Mouse (Mus musculus): ENCODE data around the gene Asna1. TPM values are rescaled to one million over a fixed set of nuclear protein-coding genes. Genes with fewer than 3 reads are reported as not detected.

Gene Asna1
- total and polyA plus RNA-seq, 2 experiments, result 30.3 to 60.0 TPM

- Histone ChIP-seq H3K79me2 (ENCODE audit: control insufficient read depth, insufficient read depth, low read length) (no peaks in the 10 kb centered on the region), H3K4me1 (ENCODE audit: control insufficient read depth, insufficient read depth, low read length) (no peaks in the 10 kb centered on the region; the same call in 1 of the 2 replicates), H3K27me3 (ENCODE audit: control insufficient read depth, insufficient read depth, low read length) (no peaks in the 10 kb centered on the region), H3K36me3 (ENCODE audit: control insufficient read depth, insufficient read depth, low read length) (peaks cover 3% of the 10 kb centered on the region; the same call in 1 of the 2 replicates), H3K27ac (replicated peaks; ENCODE audit: insufficient read depth, low read depth, low read length) (no peak overlapping the region), H3K9ac (ENCODE audit: low read depth, low read length) (no peak overlapping the region), H3K4me3 (ENCODE audit: insufficient read depth, low read depth, low read length) (no peak overlapping the region)
- no peak for DNase-seq (ENCODE audit: extremely low read depth, low read depth, low spot score)
- TF ChIP-seq CTCF (IDR thresholded peaks at IDR 0.05; ENCODE audit: low read depth, low read length) (no peak), POLR2A (IDR thresholded peaks at IDR 0.05; ENCODE audit: extremely low read depth, insufficient read depth, low read length) (no peak)
- 92% methylated on average over 5 of the region's 5 CpGs for WGBS
Measured at GRCm38 (mm10) chr8:84996978-84997377, 28.1 kb downstream of the Asna1 start.

DNA sequence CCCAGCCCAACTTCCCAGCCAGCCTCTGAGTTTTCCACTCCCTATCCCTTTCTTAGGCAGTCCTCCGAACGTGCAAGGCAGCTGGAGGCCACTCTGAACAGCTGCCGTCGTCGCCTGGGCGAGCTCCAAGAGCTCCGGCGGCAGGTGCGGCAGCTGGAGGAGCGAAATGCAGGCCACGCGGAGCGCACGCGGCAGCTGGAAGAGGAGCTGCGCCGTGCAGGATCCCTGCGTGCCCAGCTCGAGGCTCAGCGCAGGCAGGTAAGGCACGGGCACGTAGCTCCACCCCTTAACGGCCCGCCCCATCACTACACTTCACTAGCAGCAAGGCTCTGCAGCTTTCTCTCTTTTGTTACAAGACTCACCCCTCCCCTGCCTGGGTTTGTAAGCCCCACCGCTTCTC is 29.4 kb downstream of the Asna1 start:
- no peak for DNase-seq (ENCODE audit: extremely low read depth, low read depth, low spot score)
- Histone ChIP-seq H3K79me2 (ENCODE audit: control insufficient read depth, insufficient read depth, low read length) (no peaks in the 10 kb centered on the region), H3K9ac (ENCODE audit: low read depth, low read length) (no peak overlapping the region), H3K36me3 (ENCODE audit: control insufficient read depth, insufficient read depth, low read length) (peaks cover 3% of the 10 kb centered on the region; the same call in 1 of the 2 replicates), H3K4me3 (ENCODE audit: insufficient read depth, low read depth, low read length) (no peak overlapping the region), H3K4me1 (ENCODE audit: control insufficient read depth, insufficient read depth, low read length) (peaks cover 3% of the 10 kb centered on the region; the same call in 1 of the 2 replicates), H3K27ac (replicated peaks; ENCODE audit: insufficient read depth, low read depth, low read length) (no peak overlapping the region), H3K27me3 (ENCODE audit: control insufficient read depth, insufficient read depth, low read length) (no peaks in the 10 kb centered on the region)
- 81% methylated on average over 25 of the region's 25 CpGs for WGBS
- TF ChIP-seq POLR2A (IDR thresholded peaks at IDR 0.05; ENCODE audit: extremely low read depth, insufficient read depth, low read length) (no peak), CTCF (IDR thresholded peaks at IDR 0.05; ENCODE audit: low read depth, low read length) (no peak)

GRCm38 (mm10) chr8:84994375-84994774 is 30.7 kb downstream of the Asna1 start:
- Histone ChIP-seq H3K79me2 (ENCODE audit: control insufficient read depth, insufficient read depth, low read length) (no peaks in the 10 kb centered on the region), H3K27ac (replicated peaks; ENCODE audit: insufficient read depth, low read depth, low read length) (no peak overlapping the region), H3K36me3 (ENCODE audit: control insufficient read depth, insufficient read depth, low read length) (peaks cover 3% of the 10 kb centered on the region; the same call in 1 of the 2 replicates), H3K4me1 (ENCODE audit: control insufficient read depth, insufficient read depth, low read length) (peaks cover 3% of the 10 kb centered on the region; the same call in 1 of the 2 replicates), H3K27me3 (ENCODE audit: control insufficient read depth, insufficient read depth, low read length) (no peaks in the 10 kb centered on the region), H3K4me3 (ENCODE audit: insufficient read depth, low read depth, low read length) (no peak overlapping the region), H3K9ac (ENCODE audit: low read depth, low read length) (no peak overlapping the region)
- TF ChIP-seq CTCF (IDR thresholded peaks at IDR 0.05; ENCODE audit: low read depth, low read length), result no peak
- no peak for DNase-seq (ENCODE audit: extremely low read depth, low read depth, low spot score)
- 94% methylated on average over 9 of the region's 9 CpGs for WGBS

GRCm38 (mm10) chr8:84990836-84991235 is 34.2 kb downstream of the Asna1 start:
- DNase-seq (ENCODE audit: extremely low read depth, low read depth, low spot score), result peak; percentile 77
- H3K9ac ChIP-seq (ENCODE audit: low read depth, low read length), result peak overlapping the region; percentile 85
- no peaks in the 10 kb centered on the region for H3K79me2 ChIP-seq (ENCODE audit: control insufficient read depth, insufficient read depth, low read length)
- WGBS, result 6% methylated on average over 15 of the region's 15 CpGs
- peak overlapping the region; percentile 73 for H3K4me3 ChIP-seq (ENCODE audit: insufficient read depth, low read depth, low read length)
- TF ChIP-seq CTCF (IDR thresholded peaks at IDR 0.05; ENCODE audit: low read depth, low read length), result no peak
- no peak for TF ChIP-seq POLR2A (IDR thresholded peaks at IDR 0.05; ENCODE audit: extremely low read depth, insufficient read depth, low read length)
- peaks cover 11% of the 10 kb centered on the region; the same call in 1 of the 2 replicates for H3K4me1 ChIP-seq (ENCODE audit: control insufficient read depth, insufficient read depth, low read length)
- peak overlapping the region; percentile 75 for H3K27ac ChIP-seq (replicated peaks; ENCODE audit: insufficient read depth, low read depth, low read length)
- peaks cover 1% of the 10 kb centered on the region; the same call in 1 of the 2 replicates for H3K36me3 ChIP-seq (ENCODE audit: control insufficient read depth, insufficient read depth, low read length)
- no peaks in the 10 kb centered on the region for H3K27me3 ChIP-seq (ENCODE audit: control insufficient read depth, insufficient read depth, low read length)

- no peaks in the 10 kb centered on the region for H3K36me3 ChIP-seq (ENCODE audit: control insufficient read depth, insufficient read depth, low read length)
- under 1% methylated on average over 28 of the region's 28 CpGs for WGBS
- peak within 1 kb of the TSS; percentile 86 for H3K27ac ChIP-seq (replicated peaks; ENCODE audit: insufficient read depth, low read depth, low read length)
- H3K4me1 ChIP-seq (ENCODE audit: control insufficient read depth, insufficient read depth, low read length), result peaks cover 11% of the 10 kb centered on the region; the same call in 1 of the 2 replicates
- H3K4me3 ChIP-seq (ENCODE audit: insufficient read depth, low read depth, low read length), result peak within 1 kb of the TSS; percentile 73
- H3K79me2 ChIP-seq (ENCODE audit: control insufficient read depth, insufficient read depth, low read length), result no peaks in the 10 kb centered on the region
- peak within 1 kb of the TSS; percentile 85 for H3K9ac ChIP-seq (ENCODE audit: low read depth, low read length)
- TF ChIP-seq POLR2A (IDR thresholded peaks at IDR 0.05; ENCODE audit: extremely low read depth, insufficient read depth, low read length), result peak; percentile 56; the same call in 1 of the 2 replicates
- peak; percentile 99 for TF ChIP-seq CTCF (IDR thresholded peaks at IDR 0.05; ENCODE audit: low read depth, low read length)
- DNase-seq (ENCODE audit: extremely low read depth, low read depth, low spot score), result peak; percentile 94
- H3K27me3 ChIP-seq (ENCODE audit: control insufficient read depth, insufficient read depth, low read length), result no peaks in the 10 kb centered on the region
Measured at GRCm38 (mm10) chr8:84990349-84990748, 34.7 kb downstream of the Asna1 start, which contains the start of gene Hook2. Gene Hook2 (plus strand): TSS chr8:84990603.

DNA sequence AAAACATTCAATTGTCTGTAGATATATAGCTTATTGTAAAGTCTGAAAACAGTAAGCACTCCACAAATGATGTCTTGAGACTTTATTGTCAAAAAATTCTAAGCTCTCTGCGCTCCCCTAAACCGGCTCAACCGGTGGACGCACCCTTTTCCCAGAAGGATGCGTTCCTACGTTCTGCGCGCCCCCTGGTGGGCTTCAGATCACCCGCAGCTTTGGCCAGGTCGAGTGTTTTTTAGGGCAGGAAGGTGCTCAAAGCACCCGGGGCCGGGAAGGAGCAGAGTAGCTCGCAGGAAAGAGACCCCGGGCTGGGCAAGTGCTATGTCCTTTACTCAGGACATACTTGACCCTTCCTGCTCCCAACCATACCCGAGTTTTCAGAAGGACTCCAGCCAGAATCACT is 35.3 kb downstream of the Asna1 start:
- 1% methylated on average over 15 of the region's 15 CpGs for WGBS
- TF ChIP-seq CTCF (IDR thresholded peaks at IDR 0.05; ENCODE audit: low read depth, low read length) (peak; percentile 91), POLR2A (IDR thresholded peaks at IDR 0.05; ENCODE audit: extremely low read depth, insufficient read depth, low read length) (no peak)
- Histone ChIP-seq H3K27me3 (ENCODE audit: control insufficient read depth, insufficient read depth, low read length) (no peaks in the 10 kb centered on the region), H3K4me3 (ENCODE audit: insufficient read depth, low read depth, low read length) (peak overlapping the region; percentile 36), H3K9ac (ENCODE audit: low read depth, low read length) (peak overlapping the region; percentile 68), H3K36me3 (ENCODE audit: control insufficient read depth, insufficient read depth, low read length) (no peaks in the 10 kb centered on the region), H3K4me1 (ENCODE audit: control insufficient read depth, insufficient read depth, low read length) (peaks cover 11% of the 10 kb centered on the region; the same call in 1 of the 2 replicates), H3K79me2 (ENCODE audit: control insufficient read depth, insufficient read depth, low read length) (no peaks in the 10 kb centered on the region), H3K27ac (replicated peaks; ENCODE audit: insufficient read depth, low read depth, low read length) (peak overlapping the region; percentile 86)
- peak; percentile 74 for DNase-seq (ENCODE audit: extremely low read depth, low read depth, low spot score)

Data from liver, adult 2 months (tissue).